Mouse (Mus musculus) retina, embryonic 14.5 days (tissue): ENCODE measurements around the gene Sp6.
A peak's percentile ranks its signal among the peaks of the same experiment; 100 is the strongest.

Experiments
- DNase-seq: peaks from one replicate; pipeline ENCODE4 v3.0.0-alpha.2; 2015; ENCODE audit warnings: low spot score

Gene Sp6

DNA sequence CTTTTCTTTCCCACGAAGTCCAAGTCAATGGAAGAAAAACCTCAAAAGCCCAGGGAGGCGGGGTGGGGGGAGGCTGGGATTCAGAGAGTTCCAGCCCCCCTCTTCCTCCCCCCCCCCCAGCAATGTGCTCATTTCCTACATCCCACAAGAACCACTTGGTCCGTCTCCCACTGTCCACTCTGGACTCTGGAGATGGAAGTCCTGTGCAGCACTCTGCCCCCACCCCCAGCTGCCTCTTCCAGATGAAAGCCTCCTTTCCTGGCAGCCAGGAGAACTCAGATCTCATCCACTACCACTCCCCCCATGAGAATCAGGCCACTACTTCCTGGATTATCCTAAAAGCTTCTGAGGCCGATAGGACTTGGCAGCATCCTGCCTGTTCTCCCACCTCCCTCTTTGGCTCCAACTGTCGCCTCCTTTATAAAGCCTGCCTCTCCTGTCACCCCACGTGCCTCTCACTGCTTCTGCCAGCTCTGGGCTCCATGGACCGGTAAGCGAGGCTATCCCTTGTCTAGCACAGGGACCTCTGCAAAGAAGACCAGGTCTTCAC lies at the start of gene Sp6:
Gene Sp6, plus strand, starts transcription at position 274 of the 550 bp plus-strand sequence.
- DNase-seq: no peak

DNA sequence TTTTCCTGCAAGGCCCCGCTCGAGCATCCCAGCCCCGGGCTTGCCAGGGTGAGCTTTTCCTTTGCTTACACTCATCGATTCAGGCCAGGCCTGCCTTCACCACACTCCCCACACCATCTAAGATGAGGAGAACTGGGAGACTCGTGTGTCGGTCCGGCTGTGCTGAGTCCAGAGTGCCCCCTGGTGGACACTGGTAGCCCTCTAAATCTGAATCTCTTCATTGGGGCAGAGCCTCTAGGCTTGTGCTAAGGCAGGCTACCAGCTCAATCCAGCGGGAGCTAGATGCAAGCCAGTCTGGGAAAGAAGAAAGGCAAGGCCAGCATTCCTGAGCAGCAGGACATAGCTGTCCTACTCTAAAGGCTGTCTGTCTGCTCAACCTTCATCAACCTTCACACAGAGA lies 49.6 kb upstream of the Sp6 start:
- peak; percentile 94 for DNase-seq

DNA sequence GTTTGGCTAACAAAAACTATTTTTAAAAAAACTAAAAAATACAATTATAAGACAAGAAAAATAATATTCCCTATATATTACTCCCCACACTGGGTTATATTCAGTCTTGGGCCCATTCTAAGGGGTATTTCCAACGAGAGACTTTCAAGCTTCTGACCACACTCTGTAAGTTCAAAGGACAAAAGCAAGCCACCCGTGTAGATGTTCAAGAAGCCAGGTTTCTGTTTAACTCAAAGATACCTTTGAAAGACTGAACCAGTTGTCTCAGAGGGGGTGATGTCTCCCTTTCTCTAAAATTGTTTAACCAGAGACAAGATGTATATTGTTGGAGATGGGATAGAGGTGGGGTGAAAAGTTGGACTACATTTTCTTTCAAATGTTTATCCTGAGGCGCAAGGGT lies 47.0 kb upstream of the Sp6 start:
- DNase-seq: no peak

DNA sequence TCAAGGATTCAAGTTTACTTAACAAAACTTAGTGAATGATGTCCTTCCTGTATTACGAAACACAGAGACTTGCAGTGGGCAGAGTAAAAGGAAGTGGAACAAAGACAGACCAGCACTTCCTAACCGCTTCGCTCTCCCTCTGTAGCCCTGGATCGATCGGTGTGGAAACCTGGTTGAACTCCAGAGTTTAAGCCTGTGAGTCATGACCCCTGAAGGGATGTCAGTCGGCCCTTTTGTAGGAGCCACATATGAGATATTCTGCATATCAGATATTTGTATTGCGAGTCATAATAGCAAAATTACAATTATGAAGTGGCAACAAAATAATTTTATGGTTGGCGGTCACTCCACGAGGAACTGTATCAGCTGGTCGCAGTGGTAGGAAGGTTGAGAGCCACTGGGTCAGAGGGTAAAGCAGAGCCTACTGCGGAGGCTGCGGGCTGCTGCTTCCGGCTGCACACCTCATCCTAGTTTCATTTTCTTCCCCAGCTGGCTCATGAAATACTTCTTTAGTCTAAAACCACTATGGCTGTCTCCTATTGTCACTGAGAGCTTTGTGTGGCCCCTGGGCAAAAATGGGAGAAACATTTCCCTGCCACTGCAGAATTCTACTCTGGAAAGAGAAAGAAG lies 46.2 kb upstream of the Sp6 start:
- no peak for DNase-seq

DNA sequence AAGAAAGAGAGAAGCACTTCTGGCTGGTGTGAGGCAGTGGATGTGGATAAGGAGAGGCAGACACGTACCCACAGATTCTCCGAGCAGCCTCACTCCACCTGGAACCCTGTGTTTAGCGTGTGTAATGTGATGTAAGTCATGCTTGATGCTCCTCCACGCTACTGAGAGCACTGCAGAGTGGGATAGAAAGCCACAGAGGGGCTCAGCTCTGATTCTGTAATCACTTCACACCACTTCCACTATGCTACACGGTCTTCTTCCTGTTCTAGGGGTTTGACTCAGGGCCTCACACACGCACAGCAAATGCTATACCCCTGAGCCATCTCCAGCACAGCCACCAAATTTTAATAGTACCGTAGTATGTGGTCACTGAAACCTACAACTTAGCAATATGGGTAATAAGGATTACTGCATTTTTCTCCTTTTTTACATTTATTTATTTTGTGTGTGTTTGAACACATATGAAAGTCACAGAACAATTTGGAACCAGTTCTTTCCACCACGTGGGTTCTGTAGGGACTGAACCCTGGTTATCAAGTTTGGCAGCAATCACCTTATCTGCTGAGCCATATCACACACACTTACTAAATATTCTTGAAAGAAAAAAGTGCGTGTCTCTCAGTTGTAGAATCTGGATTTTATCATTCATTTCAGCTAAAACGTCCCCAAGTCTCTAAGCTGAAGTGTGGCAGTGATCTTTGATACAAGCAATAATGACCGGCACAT lies 45.5 kb upstream of the Sp6 start:
- no peak for DNase-seq

DNA sequence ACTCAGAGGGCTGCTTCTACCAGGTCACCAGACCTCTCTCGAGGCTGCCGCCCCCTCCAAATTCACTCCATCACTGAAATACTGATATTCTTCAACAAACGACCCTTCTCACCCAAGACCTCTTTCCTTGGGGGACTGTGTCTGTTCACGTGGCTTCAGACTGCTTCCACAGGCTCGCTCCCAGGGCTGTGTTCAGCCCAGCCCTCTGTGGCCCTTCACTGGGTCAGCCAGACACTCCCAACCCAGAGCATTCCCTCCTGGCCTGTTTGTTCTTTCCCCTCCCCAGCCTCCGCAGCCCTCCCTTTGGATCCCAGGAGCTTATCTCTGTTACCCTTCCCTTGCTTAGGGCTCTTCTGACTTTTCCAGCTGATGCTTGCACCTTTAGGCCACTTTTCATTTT lies 44.7 kb upstream of the Sp6 start:
- DNase-seq: no peak

DNA sequence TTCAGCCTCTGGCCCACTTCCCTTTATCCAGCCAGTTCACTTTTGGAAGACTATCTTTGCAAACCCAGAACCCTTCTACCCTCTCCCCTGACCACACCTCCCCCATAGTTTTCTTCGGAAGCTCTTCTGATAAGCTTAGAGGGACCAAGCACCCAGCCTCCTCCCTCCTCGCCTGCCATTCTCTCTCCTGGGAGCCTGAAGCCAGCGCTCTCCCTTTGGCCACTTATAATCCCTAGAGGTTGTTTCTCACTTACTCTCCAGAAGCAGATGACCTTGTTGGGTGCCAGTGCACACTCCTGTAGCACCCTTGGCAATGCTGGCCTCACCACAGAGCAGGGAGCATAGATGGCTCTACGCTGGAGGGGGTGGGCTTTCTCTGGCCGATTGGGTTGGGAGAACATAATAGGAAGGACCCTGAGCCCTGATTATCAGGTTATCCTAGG lies 43.9 kb upstream of the Sp6 start:
- no peak for DNase-seq

DNA sequence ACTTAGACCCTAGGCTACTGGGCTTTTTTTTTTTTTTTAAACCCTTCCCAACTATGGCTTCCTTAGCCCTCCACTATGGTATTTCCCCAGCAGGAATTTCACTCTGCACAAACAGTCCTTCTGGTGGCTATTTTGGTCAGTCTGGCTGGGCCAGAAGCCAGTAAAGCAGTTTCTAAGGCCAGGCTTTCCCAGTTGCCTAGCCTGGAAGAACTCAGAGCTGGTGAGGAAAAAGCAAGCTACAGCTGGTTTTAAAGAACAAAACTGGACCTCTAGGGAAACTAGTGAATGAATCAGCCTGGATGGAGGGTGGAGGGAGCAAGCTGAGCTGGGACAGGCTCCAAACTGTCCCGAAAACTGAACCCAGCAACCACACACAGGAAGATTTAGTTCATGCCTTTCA lies 43.4 kb upstream of the Sp6 start:
- DNase-seq: no peak

DNA sequence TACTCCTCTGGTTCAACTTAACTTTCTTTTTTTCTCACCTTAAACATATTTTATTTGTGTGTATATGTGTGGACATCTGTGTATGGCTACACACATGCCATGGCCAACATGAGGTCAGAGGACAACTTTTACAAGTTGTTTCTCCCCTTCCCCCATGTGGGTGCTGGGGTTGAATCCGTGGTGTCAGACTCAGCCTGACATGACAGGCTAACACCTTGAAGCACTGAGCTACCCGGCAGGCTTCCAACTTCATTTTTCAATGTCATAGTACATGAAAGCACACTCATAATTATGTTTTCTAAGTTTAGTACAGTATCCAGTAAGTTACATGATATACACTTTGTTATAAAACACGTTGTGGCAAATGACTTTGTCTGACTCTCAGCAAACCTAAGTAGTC lies 42.9 kb upstream of the Sp6 start:
- no peak for DNase-seq

DNA sequence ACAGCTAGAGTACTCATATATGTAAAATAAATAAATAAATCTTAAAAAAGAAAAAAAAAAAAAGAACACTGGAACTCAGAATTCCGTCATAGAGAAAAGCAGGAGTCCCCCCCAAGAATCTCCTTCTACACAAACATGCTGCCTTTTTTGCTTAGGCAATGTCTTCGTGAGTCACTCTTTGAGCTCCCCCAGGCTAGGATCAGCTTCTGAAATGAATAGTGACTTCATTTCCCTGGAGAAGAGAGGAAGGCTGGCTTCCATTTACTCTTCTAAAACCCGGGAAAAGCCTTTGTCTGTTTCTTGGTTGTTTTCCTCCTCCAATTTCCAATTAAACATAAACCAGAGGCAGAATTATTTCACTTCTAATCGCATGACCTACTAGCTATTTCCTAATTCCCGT lies 40.3 kb upstream of the Sp6 start:
- no peak for DNase-seq

DNA sequence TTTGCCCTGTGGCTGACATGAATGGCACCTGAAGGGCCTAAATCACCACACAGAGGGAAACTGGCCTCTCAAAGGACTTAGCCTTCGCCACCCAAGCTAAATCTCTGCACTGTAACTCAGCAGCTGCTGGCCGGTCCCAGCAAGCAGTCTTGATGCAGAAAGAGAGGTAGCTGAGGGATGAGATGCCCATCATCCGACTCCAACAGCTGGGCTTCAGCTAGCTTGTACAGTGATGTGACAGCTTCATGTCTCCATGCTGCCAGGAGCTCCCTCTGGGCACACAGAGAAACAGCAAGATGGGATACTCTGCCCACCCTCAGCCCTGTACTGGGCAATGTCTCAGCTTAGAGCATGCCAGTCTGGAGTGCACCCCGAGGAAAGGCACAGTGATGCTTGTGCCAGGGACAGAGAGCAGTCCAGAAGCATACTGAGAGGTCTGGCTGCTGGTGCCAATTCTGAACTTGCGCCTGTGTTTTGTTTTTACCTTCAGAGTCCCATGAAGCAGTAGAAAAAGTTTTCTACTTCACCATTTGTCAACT lies 39.7 kb upstream of the Sp6 start:
- no peak for DNase-seq

DNA sequence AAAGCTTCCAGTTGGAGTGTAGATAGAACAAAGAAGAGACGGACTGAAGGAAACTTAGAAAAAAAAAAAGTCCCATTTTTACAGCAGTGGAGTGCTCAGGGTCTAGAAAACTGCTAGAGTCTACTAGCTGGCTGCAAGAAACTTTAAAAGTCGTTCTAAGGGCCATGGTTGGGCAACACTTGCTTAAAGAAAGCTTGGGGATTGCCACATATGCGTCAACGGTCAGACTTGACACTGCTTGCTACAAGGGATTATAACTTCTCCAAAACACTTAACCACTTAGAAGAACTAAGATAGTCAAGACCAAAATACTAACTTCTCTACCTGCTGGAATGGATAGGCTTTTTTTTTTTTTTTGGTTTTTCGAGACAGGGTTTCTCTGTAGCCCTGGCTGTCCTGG lies 38.4 kb upstream of the Sp6 start:
- no peak for DNase-seq

DNA sequence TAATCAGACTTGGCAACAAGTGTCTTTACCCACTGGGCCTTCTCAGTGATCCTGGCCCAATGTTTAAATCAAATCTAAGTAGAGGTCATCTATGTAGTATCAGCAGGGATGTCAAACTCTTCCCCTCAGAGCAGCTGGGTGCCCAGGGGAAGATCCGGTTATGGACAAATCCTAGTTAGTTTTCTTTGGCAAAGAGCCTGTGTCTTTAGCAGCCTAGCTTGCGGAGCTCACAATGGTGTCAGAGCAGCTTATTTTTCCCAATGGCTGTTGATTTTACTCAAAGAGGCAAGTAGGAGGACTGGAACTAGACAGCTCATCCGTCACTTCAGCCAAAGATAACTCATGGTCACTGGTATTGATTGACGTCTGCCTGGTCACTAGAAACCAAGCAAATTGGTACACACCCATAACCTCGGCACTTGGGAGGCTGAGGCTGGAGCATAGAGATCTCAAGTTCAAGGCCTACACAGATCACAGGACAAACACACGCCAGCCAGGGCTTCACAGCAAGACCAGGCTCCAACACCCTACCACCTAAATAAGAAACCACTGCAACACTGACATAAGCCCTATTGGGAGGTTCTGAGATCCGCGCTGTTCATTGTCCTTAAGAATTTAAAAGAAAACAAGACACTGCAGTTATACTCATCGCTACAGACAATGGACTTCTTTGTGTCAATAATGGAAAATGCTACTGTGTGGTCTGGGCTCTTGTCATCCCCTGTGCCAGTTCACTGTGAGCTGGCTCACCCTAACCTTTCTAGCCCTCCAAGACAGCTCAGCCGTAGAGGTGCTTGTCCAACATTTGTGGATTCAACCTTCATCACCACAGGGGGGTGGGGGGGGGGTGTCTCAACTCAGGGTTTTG lies 37.4 kb upstream of the Sp6 start:
- DNase-seq: no peak

DNA sequence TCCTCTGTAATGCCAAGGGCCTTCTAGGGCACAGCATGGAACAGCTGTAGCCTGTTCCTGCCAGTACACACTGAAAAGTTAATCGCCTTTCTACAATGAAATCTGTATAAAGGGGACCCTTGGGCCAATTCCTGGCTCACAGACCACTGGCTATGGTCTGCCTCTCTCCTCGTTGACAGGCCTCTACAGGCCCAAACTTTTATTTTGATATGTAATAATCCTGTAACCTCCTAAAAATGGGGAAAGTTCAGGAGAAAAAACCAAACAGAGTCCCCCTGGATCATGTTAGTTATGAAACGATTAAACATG lies 36.9 kb upstream of the Sp6 start:
- no peak for DNase-seq

DNA sequence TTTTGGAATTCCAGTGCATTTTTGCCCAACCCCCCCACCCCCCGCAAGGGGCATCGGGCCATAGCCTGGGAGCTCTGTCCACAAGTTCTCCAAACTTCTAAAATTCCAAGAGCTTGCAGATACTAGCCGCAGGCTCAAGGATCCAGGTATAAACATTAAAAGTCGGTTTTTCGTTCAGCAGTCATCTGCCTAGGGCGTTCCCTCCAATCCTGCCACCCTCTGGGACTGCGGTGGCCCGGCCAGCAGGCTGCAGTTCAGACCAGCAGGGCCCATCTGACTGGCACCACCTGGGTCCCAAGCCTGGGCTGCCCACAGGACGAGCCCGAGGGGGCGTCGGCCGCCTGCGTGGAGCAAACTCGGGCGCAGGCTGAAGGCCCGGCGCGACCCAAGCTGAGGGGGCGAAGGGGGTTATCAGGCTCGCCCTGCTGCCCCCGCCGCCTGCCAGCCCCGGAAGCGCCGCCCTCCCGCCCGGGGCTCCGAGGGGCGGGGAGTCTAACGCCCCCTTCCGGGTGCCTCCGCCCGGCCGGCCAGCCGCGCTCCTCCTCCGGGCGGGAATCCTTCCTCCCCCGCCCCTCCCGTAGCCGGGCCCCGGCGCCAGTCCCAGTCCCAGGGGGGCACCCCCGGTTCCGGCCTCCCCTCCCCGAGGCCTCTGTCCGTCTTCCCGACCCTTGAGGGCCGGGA lies 36.1 kb upstream of the Sp6 start:
- DNase-seq: peak; percentile 87

DNA sequence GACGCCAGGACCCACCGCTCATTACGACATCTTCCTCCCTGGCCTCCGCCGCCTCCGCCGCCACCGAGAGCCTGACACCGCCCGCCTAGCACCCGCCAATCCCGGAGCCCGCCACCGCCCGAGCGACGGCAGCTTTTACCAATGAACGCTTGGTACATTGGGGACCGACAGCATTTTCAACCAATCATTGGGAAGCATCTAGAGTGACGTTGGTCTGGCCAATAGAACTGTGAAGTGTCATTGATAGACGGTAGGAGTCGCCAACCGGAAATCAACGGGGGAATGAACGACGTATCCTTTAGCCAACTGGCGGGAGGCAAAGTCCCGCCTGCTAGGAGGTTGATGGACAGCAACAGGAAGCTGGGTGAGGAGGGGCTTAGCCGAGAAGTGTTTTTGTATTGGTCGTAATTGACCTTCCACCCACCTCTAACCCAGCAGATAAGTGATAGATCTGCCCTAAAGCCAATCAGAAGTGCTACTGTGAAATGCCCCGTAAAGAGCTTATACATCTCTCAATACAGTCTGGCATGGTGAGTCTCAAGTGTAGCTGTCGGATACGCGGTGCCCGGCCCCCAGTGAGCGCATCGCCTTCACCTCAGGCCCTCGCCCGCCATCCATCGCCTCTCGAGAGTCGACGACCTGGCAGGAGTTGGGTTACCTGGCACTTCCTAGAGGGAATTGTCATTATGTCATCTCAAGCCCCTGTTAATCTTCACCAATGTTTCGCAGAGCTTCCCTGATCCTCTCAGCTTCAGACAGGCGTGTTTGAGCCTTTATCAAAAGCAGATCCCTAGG lies 35.4 kb upstream of the Sp6 start:
- DNase-seq: peak; percentile 100

DNA sequence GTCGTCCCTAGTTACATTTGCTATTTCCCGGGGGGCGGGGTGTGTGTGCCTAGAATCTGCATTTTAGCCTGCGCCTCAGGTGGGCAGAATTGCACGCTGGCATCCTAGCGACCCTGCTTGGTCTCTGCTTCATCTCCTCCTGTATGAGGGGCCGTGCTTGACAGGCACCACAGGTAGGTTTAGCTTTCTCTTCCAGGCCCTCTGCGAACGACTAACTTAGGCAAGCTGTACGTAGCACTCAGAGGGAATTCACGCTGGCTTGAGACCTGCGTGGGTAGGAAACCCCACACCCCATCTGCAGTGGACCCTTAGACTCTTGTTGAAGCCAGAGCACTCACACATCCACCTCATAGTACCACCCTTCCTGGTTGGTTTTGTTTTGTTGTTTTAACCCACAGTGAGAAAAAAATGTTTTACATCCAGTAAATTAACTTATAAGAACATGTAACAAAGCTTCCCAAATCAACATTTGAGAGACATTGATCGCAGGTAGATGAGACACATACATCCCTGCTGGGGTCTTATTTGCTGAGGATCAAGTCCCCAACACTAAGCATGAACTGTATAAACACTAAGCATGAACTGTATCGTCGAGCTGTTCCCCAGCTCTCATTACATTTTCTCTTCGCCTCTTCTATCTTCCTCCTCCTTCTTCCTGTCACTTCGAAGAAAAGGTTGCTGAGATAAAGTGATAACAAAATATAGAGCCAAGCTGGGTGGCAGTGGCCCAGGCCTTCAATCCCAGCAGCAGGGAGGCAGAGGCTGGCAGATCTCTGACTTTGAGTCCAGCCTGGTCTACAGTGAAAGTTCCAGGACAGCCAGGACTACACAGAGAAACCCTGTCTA lies 34.6 kb upstream of the Sp6 start:
- no peak for DNase-seq

DNA sequence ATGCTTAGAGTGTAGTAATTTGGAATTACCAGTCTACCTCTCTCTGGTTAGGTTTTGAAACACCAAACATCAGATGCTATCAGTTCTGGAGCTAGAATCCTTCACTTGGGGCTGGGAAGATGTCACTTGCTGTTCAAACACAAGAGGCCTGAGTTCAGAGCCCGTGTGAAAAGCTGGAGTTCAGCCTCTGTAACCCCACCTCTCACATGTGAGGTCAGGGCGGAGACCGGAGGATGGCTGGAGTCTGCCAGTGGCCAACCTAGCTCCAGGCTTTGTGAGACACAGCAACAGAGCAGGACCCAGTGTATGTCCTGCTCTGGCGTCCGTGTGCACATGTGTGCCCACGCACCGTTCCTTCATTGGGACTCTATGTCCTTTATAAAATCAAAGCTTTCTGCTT lies 33.9 kb upstream of the Sp6 start:
- DNase-seq: no peak

DNA sequence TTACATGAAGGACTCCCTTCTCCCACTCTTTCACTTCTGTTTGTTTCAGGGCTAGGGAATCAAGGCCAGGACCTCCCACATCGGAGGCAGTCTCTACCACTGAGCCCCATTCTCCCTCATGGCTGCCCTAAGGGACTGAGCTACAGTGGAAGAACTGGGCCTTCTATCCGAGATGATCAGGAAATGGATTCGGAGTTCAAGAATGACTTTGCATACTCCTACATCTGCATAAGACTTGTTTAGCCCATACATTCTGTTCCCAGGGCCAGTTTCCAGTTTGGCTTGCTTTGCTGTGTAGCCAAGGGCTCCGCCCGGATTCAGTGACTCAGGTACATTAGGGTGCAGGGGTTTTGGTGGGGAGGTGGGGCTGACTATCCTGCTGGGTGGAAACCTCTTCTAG lies 33.2 kb upstream of the Sp6 start:
- no peak for DNase-seq

DNA sequence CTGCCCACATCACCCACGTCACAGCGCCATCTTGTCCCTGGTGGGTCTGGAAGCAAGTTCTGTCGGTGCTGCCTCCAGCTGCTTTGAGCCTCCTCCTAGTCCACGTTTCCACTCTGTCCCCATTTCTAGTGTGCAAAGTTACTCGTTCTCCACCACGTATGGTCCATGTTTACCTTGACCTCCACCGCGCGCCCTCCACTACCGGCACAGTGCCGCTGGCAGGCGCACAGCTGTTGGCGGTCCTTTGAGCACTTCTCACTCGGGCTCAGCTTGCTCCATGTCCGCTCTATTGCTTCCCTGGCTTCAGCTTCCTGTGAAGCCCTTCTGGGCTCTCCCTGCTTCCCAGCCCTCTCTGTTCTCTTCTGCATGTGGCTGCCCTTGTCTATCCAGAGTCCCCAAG lies 31.7 kb upstream of the Sp6 start:
- DNase-seq: no peak
